Mouse (Mus musculus): ENCODE results near the gene Atp5g1. TPM values are rescaled to one million over a fixed set of nuclear protein-coding genes. Genes with fewer than 3 reads are reported as not detected.

Atp5g1 gene
- polyA plus RNA-seq, 1 experiment from 2014 or later, result 536 TPM

- Histone ChIP-seq H3K27me3 (ENCODE audit: control insufficient read depth, insufficient read depth, low read depth, low read length) (no peaks in the 10 kb centered on the region), H3K36me3 (ENCODE audit: control insufficient read depth, insufficient read depth, low read length) (peaks cover 5% of the 10 kb centered on the region; the same call in 1 of the 2 replicates), H3K9me3 (replicated peaks; ENCODE audit: control insufficient read depth, low read length, poor library complexity, severe bottlenecking) (no peaks in the 10 kb centered on the region), H3K4me2 (ENCODE audit: low read length) (peak overlapping the region; percentile 87), H3K4me3 (ENCODE audit: low read depth, low read length) (peak overlapping the region; percentile 66), H3K27ac (ENCODE audit: low read length) (peak overlapping the region; percentile 79), H3K4me1 (ENCODE audit: control insufficient read depth, insufficient read depth, low read length) (peaks cover 13% of the 10 kb centered on the region), H3K9ac (ENCODE audit: low read depth, low read length) (peak overlapping the region; percentile 87)
- 1% methylated on average over 15 of the region's 15 CpGs for WGBS
- no peak for ATAC-seq
Measured at GRCm38 (mm10) chr11:96075177-96075508, 327 bp downstream of the Atp5g1 start.

GRCm38 (mm10) chr11:96074351-96075176 lies 906 bp downstream of the Atp5g1 start:
- Histone ChIP-seq H3K36me3 (ENCODE audit: control insufficient read depth, insufficient read depth, low read length) (peaks cover 5% of the 10 kb centered on the region), H3K4me2 (ENCODE audit: low read length) (peak overlapping the region; percentile 87), H3K9me3 (replicated peaks; ENCODE audit: control insufficient read depth, low read length, poor library complexity, severe bottlenecking) (no peaks in the 10 kb centered on the region), H3K27ac (ENCODE audit: low read length) (peak overlapping the region; percentile 79), H3K9ac (ENCODE audit: low read depth, low read length) (peak overlapping the region; percentile 87), H3K27me3 (ENCODE audit: control insufficient read depth, insufficient read depth, low read depth, low read length) (no peaks in the 10 kb centered on the region), H3K4me3 (ENCODE audit: low read depth, low read length) (peak overlapping the region; percentile 66), H3K4me1 (ENCODE audit: control insufficient read depth, insufficient read depth, low read length) (peaks cover 13% of the 10 kb centered on the region)
- 29% methylated on average over 17 of the region's 17 CpGs for WGBS
- ATAC-seq, result no peak

GRCm38 (mm10) chr11:96073295-96073993 lies 2.0 kb downstream of the Atp5g1 start:
- H3K4me1 ChIP-seq (ENCODE audit: control insufficient read depth, insufficient read depth, low read length), result peaks cover 13% of the 10 kb centered on the region
- H3K4me3 ChIP-seq (ENCODE audit: low read depth, low read length), result no peak overlapping the region
- peak overlapping the region; percentile 87; the same call in 1 of the 2 replicates for H3K4me2 ChIP-seq (ENCODE audit: low read length)
- H3K27ac ChIP-seq (ENCODE audit: low read length), result no peak overlapping the region
- H3K9me3 ChIP-seq (replicated peaks; ENCODE audit: control insufficient read depth, low read length, poor library complexity, severe bottlenecking), result no peaks in the 10 kb centered on the region
- ATAC-seq, result no peak
- 88% methylated on average over 9 of the region's 9 CpGs for WGBS
- no peak overlapping the region for H3K9ac ChIP-seq (ENCODE audit: low read depth, low read length)
- no peaks in the 10 kb centered on the region for H3K27me3 ChIP-seq (ENCODE audit: control insufficient read depth, insufficient read depth, low read depth, low read length)
- peaks cover 5% of the 10 kb centered on the region for H3K36me3 ChIP-seq (ENCODE audit: control insufficient read depth, insufficient read depth, low read length)

- peaks cover 13% of the 10 kb centered on the region for H3K4me1 ChIP-seq (ENCODE audit: control insufficient read depth, insufficient read depth, low read length)
- no peaks in the 10 kb centered on the region for H3K27me3 ChIP-seq (ENCODE audit: control insufficient read depth, insufficient read depth, low read depth, low read length)
- peaks cover 5% of the 10 kb centered on the region for H3K36me3 ChIP-seq (ENCODE audit: control insufficient read depth, insufficient read depth, low read length)
- H3K27ac ChIP-seq (ENCODE audit: low read length), result no peak overlapping the region
- 94% methylated on average over 1 of the region's 1 CpGs for WGBS
- no peak overlapping the region for H3K4me2 ChIP-seq (ENCODE audit: low read length)
- no peak for ATAC-seq
- H3K4me3 ChIP-seq (ENCODE audit: low read depth, low read length), result no peak overlapping the region
- no peak overlapping the region for H3K9ac ChIP-seq (ENCODE audit: low read depth, low read length)
- no peaks in the 10 kb centered on the region for H3K9me3 ChIP-seq (replicated peaks; ENCODE audit: control insufficient read depth, low read length, poor library complexity, severe bottlenecking)
Measured at GRCm38 (mm10) chr11:96071013-96071412, 4.5 kb downstream of the Atp5g1 start.

- Histone ChIP-seq H3K4me3 (ENCODE audit: low read depth, low read length) (no peak overlapping the region), H3K9ac (ENCODE audit: low read depth, low read length) (no peak overlapping the region), H3K9me3 (replicated peaks; ENCODE audit: control insufficient read depth, low read length, poor library complexity, severe bottlenecking) (no peaks in the 10 kb centered on the region), H3K4me1 (ENCODE audit: control insufficient read depth, insufficient read depth, low read length) (peaks cover 16% of the 10 kb centered on the region), H3K27me3 (ENCODE audit: control insufficient read depth, insufficient read depth, low read depth, low read length) (no peaks in the 10 kb centered on the region), H3K4me2 (ENCODE audit: low read length) (no peak overlapping the region), H3K27ac (ENCODE audit: low read length) (no peak overlapping the region), H3K36me3 (ENCODE audit: control insufficient read depth, insufficient read depth, low read length) (peaks cover 5% of the 10 kb centered on the region)
- no peak for ATAC-seq
- WGBS, result 93% methylated on average over 7 of the region's 7 CpGs
Measured at GRCm38 (mm10) chr11:96070353-96070752, 5.1 kb downstream of the Atp5g1 start.

- H3K4me1 ChIP-seq (ENCODE audit: control insufficient read depth, insufficient read depth, low read length), result peaks cover 15% of the 10 kb centered on the region
- no peaks in the 10 kb centered on the region for H3K27me3 ChIP-seq (ENCODE audit: control insufficient read depth, insufficient read depth, low read depth, low read length)
- no peak overlapping the region for H3K9ac ChIP-seq (ENCODE audit: low read depth, low read length)
- no peak overlapping the region for H3K4me2 ChIP-seq (ENCODE audit: low read length)
- no peaks in the 10 kb centered on the region for H3K9me3 ChIP-seq (replicated peaks; ENCODE audit: control insufficient read depth, low read length, poor library complexity, severe bottlenecking)
- no peak for ATAC-seq
- peaks cover 5% of the 10 kb centered on the region for H3K36me3 ChIP-seq (ENCODE audit: control insufficient read depth, insufficient read depth, low read length)
- no peak overlapping the region for H3K4me3 ChIP-seq (ENCODE audit: low read depth, low read length)
- WGBS, result 72% methylated on average over 5 of the region's 5 CpGs
- H3K27ac ChIP-seq (ENCODE audit: low read length), result no peak overlapping the region
Measured at GRCm38 (mm10) chr11:96068231-96068630, 7.2 kb downstream of the Atp5g1 start.

- Histone ChIP-seq H3K9me3 (replicated peaks; ENCODE audit: control insufficient read depth, low read length, poor library complexity, severe bottlenecking) (no peaks in the 10 kb centered on the region), H3K27me3 (ENCODE audit: control insufficient read depth, insufficient read depth, low read depth, low read length) (no peaks in the 10 kb centered on the region), H3K36me3 (ENCODE audit: control insufficient read depth, insufficient read depth, low read length) (peaks cover 5% of the 10 kb centered on the region; the same call in 1 of the 2 replicates), H3K4me2 (ENCODE audit: low read length) (peak within 1 kb of the TSS; percentile 88), H3K9ac (ENCODE audit: low read depth, low read length) (peak within 1 kb of the TSS; percentile 86), H3K4me1 (ENCODE audit: control insufficient read depth, insufficient read depth, low read length) (peaks cover 20% of the 10 kb centered on the region), H3K27ac (ENCODE audit: low read length) (peak within 1 kb of the TSS; percentile 88), H3K4me3 (ENCODE audit: low read depth, low read length) (peak within 1 kb of the TSS; percentile 86)
- 5% methylated on average over 39 of the region's 50 CpGs for WGBS
- ATAC-seq, result peak; percentile 99
Measured at GRCm38 (mm10) chr11:96065215-96065911, 10.1 kb downstream of the Atp5g1 start, which contains the start of gene Ube2z. TSS of gene Ube2z (minus strand) at chr11:96065388.

GRCm38 (mm10) chr11:96064521-96065214 lies 10.8 kb downstream of the Atp5g1 start:
- H3K27ac ChIP-seq (ENCODE audit: low read length), result peak overlapping the region; percentile 88
- no peaks in the 10 kb centered on the region for H3K9me3 ChIP-seq (replicated peaks; ENCODE audit: control insufficient read depth, low read length, poor library complexity, severe bottlenecking)
- peaks cover 9% of the 10 kb centered on the region; the same call in 1 of the 2 replicates for H3K36me3 ChIP-seq (ENCODE audit: control insufficient read depth, insufficient read depth, low read length)
- WGBS, result under 1% methylated on average over 41 of the region's 64 CpGs
- peak overlapping the region; percentile 86 for H3K9ac ChIP-seq (ENCODE audit: low read depth, low read length)
- H3K4me3 ChIP-seq (ENCODE audit: low read depth, low read length), result peak overlapping the region; percentile 86
- H3K27me3 ChIP-seq (ENCODE audit: control insufficient read depth, insufficient read depth, low read depth, low read length), result no peaks in the 10 kb centered on the region
- ATAC-seq, result peak; percentile 66
- peaks cover 20% of the 10 kb centered on the region for H3K4me1 ChIP-seq (ENCODE audit: control insufficient read depth, insufficient read depth, low read length)
- peak overlapping the region; percentile 88 for H3K4me2 ChIP-seq (ENCODE audit: low read length)
